Mouse (Mus musculus) liver, embryonic 11.5 days (tissue): ENCODE data around the gene Naif1. TPM values are rescaled to one million over a fixed set of nuclear protein-coding genes. Genes with fewer than 3 reads are reported as not detected.
"Not testable (repeated sequence)": the region's sequence is repeated elsewhere in the genome, so short reads cannot be mapped to it uniquely, and the experiment has no call there.

Source experiments
- ATAC-seq: fragments of 200-750 bp; cut with Nextera tagmentation; replicated peaks from 2 replicates; pipeline ENCODE4 v1.8.0; 2017; ENCODE audit warnings: moderate number of reproducible peaks, mild to moderate bottlenecking, moderate TSS enrichment, moderate library complexity; ENCODE audit not compliant: low FRiP score
- DNase-seq: peaks from one replicate; pipeline ENCODE4 v3.0.0-alpha.2; 2017; ENCODE audit warnings: low spot score
- H3K27ac ChIP-seq: fragments of 300-500 bp; sonication (generic); 2 replicates; pipeline ENCODE4 v1.5.1; 2014; ENCODE audit warnings: mild to moderate bottlenecking, low read depth, low read length, control low read depth
- H3K27me3 ChIP-seq: fragments of 300-500 bp; sonication (generic); replicated peaks from 2 replicates; pipeline ENCODE4 v1.6.1; 2014; ENCODE audit warnings: low read length, mixed read lengths; ENCODE audit not compliant: control insufficient read depth, insufficient read depth
- H3K36me3 ChIP-seq: fragments of 300-500 bp; sonication (generic); 2 replicates; pipeline ENCODE4 v1.6.1; 2014; ENCODE audit warnings: mild to moderate bottlenecking, low read length, moderate library complexity, mixed read lengths; ENCODE audit not compliant: control insufficient read depth, insufficient read depth
- H3K4me1 ChIP-seq: fragments of 300-500 bp; sonication (generic); replicated peaks from 2 replicates; pipeline ENCODE4 v1.6.1; 2014; ENCODE audit warnings: low read length, mixed read lengths; ENCODE audit not compliant: control insufficient read depth, insufficient read depth
- H3K4me2 ChIP-seq: fragments of 300-500 bp; sonication (generic); 2 replicates; pipeline ENCODE4 v1.6.1; 2014; ENCODE audit warnings: mild to moderate bottlenecking, control low read depth, moderate library complexity
- H3K4me3 ChIP-seq: fragments of 300-500 bp; sonication (generic); 2 replicates; pipeline ENCODE4 v1.5.1; 2014; ENCODE audit warnings: low read depth, low read length, control low read depth
- H3K9ac ChIP-seq: fragments of 300-500 bp; sonication (generic); 2 replicates; pipeline ENCODE4 v1.6.1; 2014; ENCODE audit warnings: low read depth, low read length, control low read depth
- H3K9me3 ChIP-seq: fragments of 300-500 bp; sonication (generic); 2 replicates; pipeline ENCODE4 v1.6.1; 2016; ENCODE audit warnings: low read length, inconsistent platforms, mixed read lengths; ENCODE audit not compliant: control insufficient read depth
- WGBS: fragments of 180-500 bp; shearing (Covaris S2); extraction: QIAGEN DNeasy Blood & Tissue Kit; methylation state at CpG from one replicate; pipeline ENCODE4 v1.1.7; 2014; 5-methylcytosine and 5-hydroxymethylcytosine counted together
- polyA plus RNA-seq: library from polyadenylated mRNA; unstranded; fragments of >200 nt; fragmentation: Nextera tagmentation; extraction: Ambion mirVana; gene quantifications from 2 replicates; pipeline ENCODE4 v1.2.1, GENCODE M21; 2014

Naif1 gene
- polyA plus RNA-seq, 1 experiment from 2014 or later = 5.4 TPM

DNA sequence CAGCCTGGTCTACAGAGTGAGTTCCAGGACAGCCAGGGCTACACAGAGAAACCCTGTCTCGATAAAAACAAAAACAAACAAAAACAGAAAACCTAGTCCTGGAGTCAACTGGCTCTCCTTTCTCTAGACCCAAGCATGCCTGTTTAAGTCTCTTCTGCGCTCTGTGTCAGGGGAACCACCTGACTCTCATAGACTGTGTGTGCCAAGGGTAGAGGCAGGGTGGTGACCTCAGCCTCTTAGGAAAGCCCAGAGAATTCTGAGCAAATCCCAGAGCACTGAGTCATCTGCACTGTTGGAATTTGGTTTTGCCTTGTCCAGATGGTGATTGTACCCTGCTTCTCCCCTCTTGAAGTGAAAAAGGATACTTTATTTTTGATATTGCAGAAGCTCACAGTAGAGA lies 8.0 kb downstream of the Naif1 start:
- H3K27ac ChIP-seq = no peak overlapping the region
- WGBS = 86% methylated on average over 2 of the region's 2 CpGs

DNA sequence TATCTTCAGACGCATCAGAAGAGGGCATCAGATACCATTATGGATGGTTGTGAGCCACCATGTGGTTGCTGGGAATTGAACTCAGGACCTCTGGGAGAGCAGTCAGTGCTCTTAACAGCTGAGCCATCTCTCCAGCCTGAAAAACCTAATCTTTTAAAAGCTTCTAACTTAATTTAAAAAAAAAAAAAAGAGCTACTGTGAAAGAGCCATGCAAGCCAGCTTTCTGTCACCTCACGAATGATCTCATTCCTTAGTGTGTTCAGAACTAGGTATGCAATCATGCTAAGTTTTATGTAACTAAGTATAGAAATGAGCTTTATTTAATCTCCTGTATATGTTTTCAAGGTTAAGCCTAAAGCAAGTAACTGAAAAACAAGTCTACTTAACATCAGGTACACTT lies 9.4 kb downstream of the Naif1 start:
- Histone ChIP-seq H3K36me3 (no peaks in the 10 kb centered on the region), H3K4me2 (no peak overlapping the region), H3K27ac (no peak overlapping the region), H3K27me3 (no peaks in the 10 kb centered on the region), H3K9me3 (no peaks in the 10 kb centered on the region), H3K4me1 (peaks cover 8% of the 10 kb centered on the region), H3K4me3 (no peak overlapping the region), H3K9ac (no peak overlapping the region)
- whole genome bisulfite sequencing = 90% methylated on average over 2 of the region's 2 CpGs
- ATAC-seq (no peak), DNase-seq (no peak)

More for the DNA sequence above, 8.0 kb downstream of the Naif1 start:
- Histone ChIP-seq H3K9ac (no peak overlapping the region), H3K36me3 (no peaks in the 10 kb centered on the region), H3K4me2 (no peak overlapping the region), H3K4me1 (0 out of 2 replicates have a peak, but pooled peaks cover 6% of the 10 kb centered on the region), H3K9me3 (no peaks in the 10 kb centered on the region), H3K4me3 (no peak overlapping the region), H3K27me3 (no peaks in the 10 kb centered on the region)
- no peak for ATAC-seq
- DNase-seq = no peak

DNA sequence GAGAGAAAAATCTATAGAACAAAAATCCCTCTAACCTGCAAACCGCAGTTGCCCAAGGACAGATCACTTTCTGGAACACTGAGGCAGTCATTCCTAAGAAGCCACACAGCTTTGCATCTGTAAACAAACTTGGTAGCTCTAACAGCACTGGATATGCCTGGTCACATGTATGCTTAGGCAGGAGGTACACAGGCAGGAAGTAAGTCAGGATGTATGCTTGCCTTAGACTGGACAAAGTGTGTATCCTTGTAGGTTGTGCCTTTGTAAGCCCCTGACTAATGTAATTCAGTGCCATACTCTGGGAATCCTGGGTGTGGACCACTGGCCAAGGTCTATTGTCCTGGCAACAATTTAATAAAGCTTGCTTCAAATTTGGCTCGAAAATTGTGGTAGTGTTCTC lies 13.5 kb downstream of the Naif1 start:
- Histone ChIP-seq H3K9me3 (no peaks in the 10 kb centered on the region), H3K4me2 (no peak overlapping the region), H3K36me3 (no peaks in the 10 kb centered on the region), H3K27ac (no peak overlapping the region), H3K9ac (no peak overlapping the region), H3K4me1 (peaks cover 11% of the 10 kb centered on the region), H3K4me3 (no peak overlapping the region), H3K27me3 (no peaks in the 10 kb centered on the region)
- ATAC-seq (no peak), DNase-seq (no peak)
- 78% methylated on average over 2 of the region's 2 CpGs for WGBS

DNA sequence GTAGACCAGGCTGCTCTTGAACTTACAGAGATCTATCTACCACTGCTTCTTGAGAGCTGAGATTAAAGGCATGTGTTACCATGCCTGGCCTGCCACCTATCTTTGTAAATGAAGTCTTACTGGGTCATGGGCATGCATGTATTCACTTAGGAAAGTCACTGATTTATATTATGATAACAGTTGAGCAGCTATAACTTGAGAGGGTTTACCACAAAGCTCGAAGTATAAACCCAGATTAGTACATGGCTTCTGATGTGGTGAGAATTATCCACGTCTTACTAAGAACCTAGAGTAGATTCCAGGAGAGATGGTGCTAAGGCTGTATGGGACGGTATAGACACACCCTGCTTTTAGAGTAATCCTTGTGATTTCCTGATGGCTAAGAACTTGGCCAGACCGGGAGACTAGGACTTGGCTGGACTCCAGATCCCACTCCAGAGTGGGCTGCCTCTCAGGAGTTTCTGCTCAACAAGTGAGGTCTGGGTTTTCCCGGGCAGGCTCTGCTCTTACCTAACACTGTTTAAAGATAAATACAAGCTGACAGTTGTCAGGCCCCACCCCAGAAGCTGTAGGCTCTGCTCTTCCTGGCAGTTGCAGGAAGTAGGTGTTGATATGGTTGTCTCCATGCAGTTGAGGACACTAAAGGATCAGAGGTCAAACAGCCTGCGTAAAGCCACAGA lies 14.1 kb downstream of the Naif1 start:
- Histone ChIP-seq H3K4me3 (0 out of 2 replicates have a peak overlapping the region, but pooled peaks have one; percentile 12), H3K4me2 (peak overlapping the region; percentile 7), H3K27me3 (no peaks in the 10 kb centered on the region), H3K9me3 (no peaks in the 10 kb centered on the region), H3K36me3 (no peaks in the 10 kb centered on the region), H3K4me1 (peaks cover 11% of the 10 kb centered on the region), H3K9ac (0 out of 2 replicates have a peak overlapping the region, but pooled peaks have one; percentile 20), H3K27ac (peak overlapping the region; percentile 62)
- 35% methylated on average over 6 of the region's 6 CpGs for WGBS
- DNase-seq (no peak), ATAC-seq (peak; percentile 80)

DNA sequence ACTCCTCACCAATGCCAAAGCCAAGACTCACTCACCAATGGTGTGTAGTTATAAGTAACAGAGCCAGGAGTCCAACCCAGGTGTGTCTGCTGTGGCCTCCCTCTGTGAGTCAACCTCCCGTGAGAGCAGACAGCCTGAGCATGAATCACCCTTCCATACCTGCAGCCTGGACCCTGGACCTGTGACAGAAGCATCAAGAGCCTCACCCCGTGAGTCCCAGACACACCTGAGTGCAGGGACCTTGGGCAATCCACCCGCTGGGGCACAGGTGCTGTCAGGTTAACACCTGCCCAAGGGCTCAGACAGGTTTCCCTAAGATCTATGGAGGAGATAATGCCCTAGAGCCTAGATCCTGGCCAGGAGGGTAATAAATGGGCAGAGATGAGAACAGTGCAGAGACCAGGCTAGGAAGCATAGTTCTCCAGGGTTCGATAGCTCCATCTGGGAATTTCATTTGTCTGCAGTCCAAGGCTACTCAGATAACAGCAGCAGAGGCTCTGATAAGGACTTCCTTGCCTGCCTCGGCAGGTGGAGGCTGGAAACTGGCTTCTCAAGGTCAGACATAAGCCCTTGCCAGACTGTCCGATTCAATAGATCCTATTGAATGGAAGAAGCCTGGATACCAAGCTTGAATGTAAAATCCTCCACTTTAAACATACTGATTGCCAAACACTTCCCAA lies 20.9 kb downstream of the Naif1 start:
- DNase-seq = no peak
- Histone ChIP-seq H3K27me3 (no peaks in the 10 kb centered on the region), H3K4me1 (no peaks in the 10 kb centered on the region), H3K9me3 (no peaks in the 10 kb centered on the region), H3K9ac (no peak overlapping the region), H3K27ac (no peak overlapping the region), H3K4me3 (no peak overlapping the region), H3K4me2 (no peak overlapping the region), H3K36me3 (no peaks in the 10 kb centered on the region)
- ATAC-seq = no peak
- WGBS = 71% methylated on average over 6 of the region's 6 CpGs

DNA sequence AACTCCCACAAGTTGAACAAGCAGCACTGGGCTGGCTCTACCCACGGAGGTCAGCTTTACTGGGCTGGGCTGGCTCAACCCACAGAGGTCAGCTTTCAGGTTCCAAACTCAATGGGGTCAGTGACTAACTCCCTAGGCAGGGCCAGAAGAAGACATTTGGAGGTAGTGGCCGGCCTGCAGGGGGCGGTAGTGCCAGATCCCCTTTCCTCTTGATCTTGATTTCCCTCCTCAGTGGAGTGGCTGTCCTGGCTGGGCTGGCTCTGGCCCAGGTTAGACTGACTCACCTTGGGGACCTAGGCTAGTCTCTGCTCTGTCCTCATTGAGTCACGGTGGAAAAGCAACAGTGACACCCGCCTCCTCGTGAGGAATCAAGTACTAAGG lies 21.4 kb downstream of the Naif1 start:
- Histone ChIP-seq H3K27ac (no peak overlapping the region), H3K9me3 (no peaks in the 10 kb centered on the region), H3K4me2 (no peak overlapping the region), H3K4me3 (no peak overlapping the region), H3K9ac (no peak overlapping the region), H3K4me1 (no peaks in the 10 kb centered on the region), H3K27me3 (no peaks in the 10 kb centered on the region), H3K36me3 (no peaks in the 10 kb centered on the region)
- DNase-seq = no peak
- 80% methylated on average over 6 of the region's 6 CpGs for WGBS
- ATAC-seq = no peak

DNA sequence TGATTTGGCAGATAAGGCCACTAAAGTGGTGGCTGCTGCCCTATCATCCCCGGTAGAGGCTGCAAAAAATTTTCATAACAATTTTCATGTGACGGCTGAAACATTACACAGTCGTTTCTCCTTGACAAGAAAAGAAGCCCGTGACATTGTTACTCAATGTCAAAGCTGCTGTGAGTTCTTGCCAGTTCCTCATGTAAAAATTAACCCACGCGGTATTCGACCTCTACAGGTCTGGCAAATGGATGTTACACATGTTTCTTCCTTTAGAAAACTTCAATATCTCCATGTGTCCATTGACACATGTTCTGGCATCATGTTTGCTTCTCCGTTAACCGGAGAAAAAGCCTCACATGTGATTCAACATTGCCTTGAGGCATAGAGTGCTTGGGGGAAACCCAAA lies 25.1 kb downstream of the Naif1 start:
- H3K4me2 ChIP-seq = not testable (repeated sequence)

DNA sequence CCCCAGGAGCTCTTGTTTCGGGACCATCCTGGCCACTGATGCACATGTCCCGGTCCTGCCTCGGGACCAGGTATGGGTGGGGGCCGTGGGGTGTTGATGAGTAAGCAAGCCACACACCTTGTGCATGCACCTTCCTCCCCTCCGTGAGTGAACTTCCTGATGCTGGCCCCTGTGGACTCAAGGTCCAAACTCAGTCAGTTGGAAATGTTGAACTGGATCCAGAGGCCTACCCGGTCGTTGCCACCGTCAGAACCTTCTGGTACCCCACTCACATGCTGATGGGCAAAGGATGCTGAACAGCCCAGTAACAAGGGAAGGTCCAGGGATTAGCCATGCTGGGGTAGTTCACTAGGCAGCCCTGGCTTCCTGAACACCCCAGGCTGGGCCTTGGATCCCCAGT lies 32.1 kb downstream of the Naif1 start:
- Histone ChIP-seq H3K36me3 (no peaks in the 10 kb centered on the region), H3K4me1 (no peaks in the 10 kb centered on the region), H3K9me3 (no peaks in the 10 kb centered on the region), H3K4me3 (no peak overlapping the region), H3K27me3 (no peaks in the 10 kb centered on the region), H3K4me2 (no peak overlapping the region), H3K27ac (no peak overlapping the region), H3K9ac (no peak overlapping the region)
- ATAC-seq = no peak
- 86% methylated on average over 8 of the region's 8 CpGs for WGBS
- DNase-seq = no peak

More for the DNA sequence above, 25.1 kb downstream of the Naif1 start:
- H3K27me3 ChIP-seq, ATAC-seq, DNase-seq, H3K27ac ChIP-seq, H3K9ac ChIP-seq, H3K4me3 ChIP-seq, H3K36me3 ChIP-seq, H3K4me1 ChIP-seq, H3K9me3 ChIP-seq: not testable (repeated sequence)
- WGBS = 93% methylated on average over 4 of the region's 9 CpGs
